Mouse (Mus musculus): ENCODE measurements at regions not wholly inside any gene's neighbourhood (a gene's known extent, or its start where the extent isn't known, plus 50 kb on each side); places are given as distances from the start of the nearest gene placed in this dataset.
"Not testable (repeated sequence)": the region's sequence is repeated elsewhere in the genome, so short reads cannot be mapped to it uniquely, and the experiment has no call there.

- DNase-seq (ENCODE audit: low spot score in 2 of 2): no peak
These were observed 97.2 kb upstream of the Ifngr1 start for GRCm38 (mm10) chr10:19494461-19495105.

GRCm38 (mm10) chr10:19498112-19498511, 93.6 kb upstream of the Ifngr1 start:
- DNase-seq (ENCODE audit: low spot score in 2 of 2): no peak

GRCm38 (mm10) chr10:19502874-19503273, 88.9 kb upstream of the Ifngr1 start:
- DNase-seq (ENCODE audit: low spot score in 2 of 2): no peak

GRCm38 (mm10) chr10:19503846-19504765, 87.6 kb upstream of the Ifngr1 start:
- no peak for DNase-seq (ENCODE audit: low spot score in 2 of 2)

- DNase-seq (ENCODE audit: low spot score in 2 of 2): no peak
These were observed 86.6 kb upstream of the Ifngr1 start for GRCm38 (mm10) chr10:19505174-19505573.

- DNase-seq (ENCODE audit: low spot score in 2 of 2): no peak
These were observed 85.8 kb upstream of the Ifngr1 start for GRCm38 (mm10) chr10:19505979-19506378.

GRCm38 (mm10) chr10:19506434-19506833, 85.3 kb upstream of the Ifngr1 start:
- no peak for DNase-seq (ENCODE audit: low spot score in 2 of 2)

- DNase-seq (ENCODE audit: low spot score in 2 of 2): no peak
These were observed 83.5 kb upstream of the Ifngr1 start for GRCm38 (mm10) chr10:19508221-19508745.

GRCm38 (mm10) chr10:19510047-19510446, 81.7 kb upstream of the Ifngr1 start:
- DNase-seq (ENCODE audit: low spot score in 2 of 2): no peak

GRCm38 (mm10) chr10:19514366-19514765, 77.4 kb upstream of the Ifngr1 start:
- not testable (repeated sequence) for DNase-seq (ENCODE audit: low spot score in 2 of 2)

- DNase-seq (ENCODE audit: low spot score in 2 of 2): no peak
These were observed 76.9 kb upstream of the Ifngr1 start for GRCm38 (mm10) chr10:19514837-19515236.

- no peak for DNase-seq (ENCODE audit: low spot score in 2 of 2)
These were observed 75.7 kb upstream of the Ifngr1 start for GRCm38 (mm10) chr10:19516011-19516410.

- no peak for DNase-seq (ENCODE audit: low spot score in 2 of 2)
These were observed 74.7 kb upstream of the Ifngr1 start for GRCm38 (mm10) chr10:19517093-19517492.

- no peak for DNase-seq (ENCODE audit: low spot score in 2 of 2)
These were observed 73.0 kb upstream of the Ifngr1 start for GRCm38 (mm10) chr10:19518763-19519162.

- no peak for DNase-seq (ENCODE audit: low spot score in 2 of 2)
These were observed 69.6 kb upstream of the Ifngr1 start for GRCm38 (mm10) chr10:19522198-19522597.

GRCm38 (mm10) chr10:19525939-19526338, 65.8 kb upstream of the Ifngr1 start:
- no peak for DNase-seq (ENCODE audit: low spot score in 2 of 2)

- no peak for DNase-seq (ENCODE audit: low spot score in 2 of 2)
These were observed 65.4 kb upstream of the Ifngr1 start for GRCm38 (mm10) chr10:19526353-19526752.

GRCm38 (mm10) chr10:19529655-19530054, 62.1 kb upstream of the Ifngr1 start:
- no peak for DNase-seq (ENCODE audit: low spot score in 2 of 2)

GRCm38 (mm10) chr10:19530056-19530455, 61.7 kb upstream of the Ifngr1 start:
- DNase-seq (ENCODE audit: low spot score in 2 of 2): no peak

- no peak for DNase-seq (ENCODE audit: low spot score in 2 of 2)
These were observed 60.3 kb upstream of the Ifngr1 start for GRCm38 (mm10) chr10:19531452-19531851.

- no peak for DNase-seq (ENCODE audit: low spot score in 2 of 2)
These were observed 59.0 kb upstream of the Ifngr1 start for GRCm38 (mm10) chr10:19532790-19533189.

- no peak for DNase-seq (ENCODE audit: low spot score in 2 of 2)
These were observed 57.9 kb upstream of the Ifngr1 start for GRCm38 (mm10) chr10:19533846-19534245.
